Mouse (Mus musculus) kidney, adult 18-20 months (tissue): ENCODE data around the gene Olfr224.
"Not testable (repeated sequence)": the region's sequence is repeated elsewhere in the genome, so short reads cannot be mapped to it uniquely, and the experiment has no call there.

ENCODE experiments used
- DNase-seq: peaks from one replicate; pipeline ENCODE4 v3.0.0; 2021

The Olfr224 gene

GRCm38 (mm10) chr11:58570405-58570804, at the start of gene Olfr224:
Olfr224 (minus strand) TSS chr11:58570553.
- no peak for DNase-seq

GRCm38 (mm10) chr11:58618793-58619192, 48.4 kb upstream of the Olfr224 start:
- no peak for DNase-seq

GRCm38 (mm10) chr11:58618369-58618768, 48.0 kb upstream of the Olfr224 start:
- DNase-seq = no peak

GRCm38 (mm10) chr11:58615975-58616374, 45.6 kb upstream of the Olfr224 start, which contains the start of gene 2210407C18Rik:
2210407C18Rik (minus strand) TSS chr11:58616075.
- no peak for DNase-seq

DNA sequence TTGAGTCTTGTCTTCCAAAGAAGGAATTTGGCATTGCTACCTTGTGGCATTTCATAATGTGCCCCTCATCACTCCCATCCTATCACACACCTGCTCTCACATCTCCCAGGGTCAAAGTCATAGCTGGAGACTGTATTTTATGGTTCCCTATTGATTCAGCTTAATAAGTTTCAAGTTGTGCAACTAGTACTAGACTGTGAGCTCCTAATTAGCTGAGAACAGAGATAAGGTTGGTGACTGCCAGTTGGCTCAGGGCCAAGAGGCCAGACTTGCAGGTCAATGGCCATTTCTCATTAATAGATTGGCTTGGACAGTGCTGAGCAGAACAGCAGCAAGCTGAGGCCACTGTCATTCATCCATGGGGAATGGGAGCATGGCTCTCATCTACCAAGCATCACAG, 44.2 kb upstream of the Olfr224 start:
- DNase-seq = peak; percentile 6

GRCm38 (mm10) chr11:58613359-58613758, 43.0 kb upstream of the Olfr224 start:
- no peak for DNase-seq

DNA sequence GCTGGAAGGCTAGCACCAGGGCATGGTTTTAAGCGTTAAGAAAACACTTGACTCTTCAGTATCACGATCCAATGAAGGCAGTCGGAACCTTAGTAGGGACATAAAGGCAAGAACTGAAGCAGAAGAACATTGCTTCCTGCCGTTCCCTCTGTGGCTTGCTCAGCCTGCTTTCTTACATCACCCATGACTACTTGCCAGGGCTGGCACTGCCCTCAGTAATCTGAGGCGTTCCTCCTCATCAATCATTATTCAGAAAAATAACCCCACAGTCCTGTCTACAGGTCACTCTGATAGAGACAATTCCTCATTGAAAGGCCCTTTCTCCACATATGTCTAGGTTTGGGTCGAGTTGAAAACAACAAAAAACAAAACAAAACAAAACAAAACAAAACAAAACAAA, 36.7 kb upstream of the Olfr224 start:
- no peak for DNase-seq

- no peak for DNase-seq
Measured at GRCm38 (mm10) chr11:58606177-58606919, 36.0 kb upstream of the Olfr224 start.

GRCm38 (mm10) chr11:58605228-58605627, 34.9 kb upstream of the Olfr224 start:
- no peak for DNase-seq

GRCm38 (mm10) chr11:58604688-58605087, 34.3 kb upstream of the Olfr224 start:
- no peak for DNase-seq

GRCm38 (mm10) chr11:58602800-58603560, 32.6 kb upstream of the Olfr224 start:
- no peak for DNase-seq

DNA sequence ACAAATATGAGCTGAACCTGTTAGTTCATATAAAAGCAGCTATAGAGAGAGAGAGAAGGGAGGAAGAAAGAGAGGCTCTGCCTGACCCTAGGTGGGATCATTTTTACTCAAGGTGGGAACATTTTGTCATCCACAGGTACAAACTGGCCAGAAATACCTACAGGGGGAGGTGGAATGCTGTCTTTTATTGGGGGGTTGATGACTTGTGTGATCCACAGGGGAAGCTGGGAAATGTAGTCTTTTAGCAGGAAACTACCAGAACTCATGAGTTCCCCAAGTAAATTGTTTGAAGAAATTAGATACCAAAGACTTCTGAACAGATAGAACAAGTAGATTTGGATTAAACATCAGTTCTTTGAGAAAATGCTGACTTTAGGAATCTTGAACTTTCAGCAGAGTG, 31.7 kb upstream of the Olfr224 start:
- DNase-seq = no peak

- no peak for DNase-seq
Measured at GRCm38 (mm10) chr11:58597837-58598236, 27.5 kb upstream of the Olfr224 start.

- DNase-seq = no peak
Measured at GRCm38 (mm10) chr11:58594814-58595213, 24.5 kb upstream of the Olfr224 start, which contains the start of gene Olfr324. Olfr324 (plus strand) TSS chr11:58595114.

DNA sequence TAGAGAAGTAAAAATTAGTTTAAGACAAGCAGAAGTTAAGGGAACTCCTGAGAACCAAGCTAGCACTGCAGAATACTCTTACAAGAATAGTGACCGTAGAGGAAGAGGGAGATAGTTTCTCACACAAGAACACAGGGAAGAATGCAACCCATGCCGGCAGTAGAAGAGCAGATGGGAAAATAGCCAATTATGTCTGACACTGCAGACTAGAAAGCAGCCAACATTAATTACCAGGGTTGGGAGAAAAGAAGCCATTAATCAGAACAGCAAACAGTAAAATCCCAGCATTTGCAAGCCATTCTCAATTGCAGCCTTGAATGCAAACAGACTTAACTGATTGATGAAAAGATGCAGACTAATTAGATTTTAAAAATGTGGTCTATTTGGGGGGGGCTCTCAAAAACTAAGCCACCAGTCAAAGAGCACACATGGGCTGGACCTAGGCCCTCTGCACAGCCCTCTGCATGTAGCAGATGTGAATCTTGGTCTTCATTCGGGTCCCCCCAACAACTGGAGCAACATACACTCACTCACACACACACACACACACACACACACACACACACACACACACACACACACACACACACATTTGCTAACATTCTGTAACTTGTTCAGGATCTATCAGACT, 18.4 kb upstream of the Olfr224 start:
- DNase-seq = no peak

GRCm38 (mm10) chr11:58587898-58588348, 17.6 kb upstream of the Olfr224 start:
- DNase-seq = peak; percentile 56

- no peak for DNase-seq
Measured at GRCm38 (mm10) chr11:58578636-58579035, 8.3 kb upstream of the Olfr224 start.

DNA sequence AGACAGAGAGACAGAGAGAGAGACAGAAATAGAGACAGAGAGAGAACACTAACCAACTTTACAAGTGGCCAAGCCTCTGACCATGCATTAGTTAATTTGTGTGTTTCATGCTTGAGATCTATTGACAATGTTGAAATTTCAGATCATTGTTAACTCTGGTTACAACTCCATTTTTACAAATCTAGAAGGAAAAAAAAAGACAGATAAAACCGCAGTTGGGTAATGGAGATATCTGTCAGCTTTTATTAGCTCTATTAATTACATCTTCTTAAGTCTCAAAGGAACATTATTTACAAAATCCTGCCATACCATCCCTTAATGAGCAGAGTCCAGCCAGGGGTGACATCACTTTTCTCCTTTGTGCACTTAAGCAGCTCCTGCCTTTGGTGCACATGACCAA, 7.1 kb upstream of the Olfr224 start, which contains the start of gene Olfr325:
Gene Olfr325, plus strand, starts transcription at position 301 of the 400 bp plus-strand sequence.
- no peak for DNase-seq

GRCm38 (mm10) chr11:58555536-58555935, 14.8 kb downstream of the Olfr224 start, which contains the start of gene Olfr328:
Olfr328 (minus strand) TSS chr11:58555636.
- no peak for DNase-seq

DNA sequence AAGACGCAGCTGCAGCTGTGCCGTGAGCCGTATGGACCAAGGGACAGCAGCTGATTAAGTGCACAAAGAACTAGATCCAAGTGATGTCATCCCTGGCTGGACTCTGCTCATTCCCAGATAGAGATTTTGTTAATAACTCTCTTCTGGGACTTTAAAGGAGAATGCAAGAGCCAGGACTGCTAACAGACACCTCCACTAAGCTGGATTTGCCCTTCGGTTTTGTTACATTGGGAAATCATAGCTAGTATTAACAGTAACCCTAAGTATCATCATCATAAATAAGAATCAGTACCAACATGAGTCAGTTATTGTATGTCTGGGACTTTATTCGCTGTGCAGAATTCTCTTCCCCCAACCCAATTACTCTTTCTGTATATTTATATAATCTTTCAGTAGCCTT, 24.0 kb downstream of the Olfr224 start, which contains the start of gene Olfr329-ps:
Gene Olfr329-ps, minus strand, starts transcription at position 101 of the 400 bp plus-strand sequence.
- DNase-seq = no peak

DNA sequence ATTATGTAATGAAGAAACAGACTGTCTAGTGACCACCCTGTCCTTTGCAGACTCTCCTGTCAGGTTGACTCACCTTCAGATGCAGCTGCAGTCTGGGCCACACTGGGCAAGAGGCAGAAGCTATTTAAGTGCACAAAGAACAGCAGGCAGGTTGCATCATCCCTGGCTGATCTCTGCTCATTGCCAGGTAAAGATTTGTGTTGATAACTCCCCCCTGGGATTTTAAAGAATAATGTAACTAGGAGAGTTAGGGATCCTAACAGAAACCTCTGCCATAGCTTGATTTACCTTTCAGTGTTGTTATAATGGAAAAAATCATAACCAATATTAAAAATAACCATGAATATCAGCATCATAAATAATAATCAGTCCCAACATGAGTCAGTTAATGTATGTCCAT, 35.6 kb downstream of the Olfr224 start, which contains the start of gene Olfr330:
Gene Olfr330, minus strand, starts transcription at position 101 of the 400 bp plus-strand sequence.
- DNase-seq = not testable (repeated sequence)

- DNase-seq = peak; percentile 4
Measured at GRCm38 (mm10) chr11:58519756-58520155, 50.6 kb downstream of the Olfr224 start.

- DNase-seq = peak; percentile 53
Measured at GRCm38 (mm10) chr11:58518916-58519315, 51.4 kb downstream of the Olfr224 start.
